Mouse (Mus musculus) erythroblast, embryonic 14.5 days (primary cell): ENCODE data around the gene Cd37. TPM values are rescaled to one million over a fixed set of nuclear protein-coding genes. Genes with fewer than 3 reads are reported as not detected.
A peak's percentile ranks its signal among the peaks of the same experiment; 100 is the strongest.

ENCODE experiments used
- H3K27me3 ChIP-seq: 2 replicates; pipeline ENCODE4 v1.6.1; 2012; ENCODE audit warnings: inconsistent platforms; ENCODE audit not compliant: control insufficient read depth
- H3K36me3 ChIP-seq: 2 replicates; pipeline ENCODE4 v1.6.1; 2012; ENCODE audit warnings: mild to moderate bottlenecking, inconsistent platforms; ENCODE audit not compliant: control insufficient read depth
- H3K4me1 ChIP-seq: 2 replicates; pipeline ENCODE4 v1.6.1; 2012; ENCODE audit warnings: inconsistent platforms; ENCODE audit not compliant: control insufficient read depth
- H3K4me3 ChIP-seq: replicated peaks from 2 replicates; pipeline ENCODE3; 2012; ENCODE audit warnings: moderate library complexity, mild to moderate bottlenecking, inconsistent platforms
- H3K9me3 ChIP-seq: 2 replicates; pipeline ENCODE4 v1.6.1; 2012; ENCODE audit warnings: low read length, inconsistent platforms, mixed read lengths; ENCODE audit not compliant: control insufficient read depth
- GATA1 ChIP-seq: IDR thresholded peaks from 2 replicates; pipeline ENCODE4 v1.6.1; 2012; ENCODE audit warnings: low read length, inconsistent platforms, mixed read lengths
- TAL1 ChIP-seq: IDR thresholded peaks from 3 replicates; pipeline ENCODE4 v1.6.1; 2012; ENCODE audit warnings: low read length, inconsistent platforms, mixed read lengths
- polyA plus RNA-seq: library from polyadenylated mRNA; stranded (reverse); fragments of >175 nt; gene quantifications from 2 replicates; pipeline ENCODE4 v1.2.3, GENCODE M21; 2012

Gene Cd37
- polyA plus RNA-seq, 1 experiment: 0.70 TPM

GRCm38 (mm10) chr7:45229459-45230203, 9.3 kb downstream of the Cd37 start:
- no peak for TF ChIP-seq GATA1
- no peak for TF ChIP-seq TAL1
- Histone ChIP-seq H3K4me3 (no peak overlapping the region), H3K4me1 (peaks cover 20% of the 10 kb centered on the region), H3K36me3 (no peaks in the 10 kb centered on the region; the same call in 1 of the 2 replicates), H3K27me3 (peaks cover 4% of the 10 kb centered on the region; the same call in 1 of the 2 replicates), H3K9me3 (no peaks in the 10 kb centered on the region)

- H3K27me3 ChIP-seq: peaks cover under 1% of the 10 kb centered on the region; the same call in 1 of the 2 replicates
- no peak for TF ChIP-seq GATA1
Observed at GRCm38 (mm10) chr7:45229046-45229445, 9.9 kb downstream of the Cd37 start.

GRCm38 (mm10) chr7:45228548-45228947, 10.4 kb downstream of the Cd37 start:
- H3K9me3 ChIP-seq: no peaks in the 10 kb centered on the region
- no peaks in the 10 kb centered on the region; the same call in 1 of the 2 replicates for H3K36me3 ChIP-seq
- H3K4me1 ChIP-seq: peaks cover 9% of the 10 kb centered on the region
- H3K27me3 ChIP-seq: no peaks in the 10 kb centered on the region
- TF ChIP-seq TAL1: no peak
- TF ChIP-seq GATA1: no peak
- H3K4me3 ChIP-seq: no peak overlapping the region

More at GRCm38 (mm10) chr7:45229046-45229445, 9.9 kb downstream of the Cd37 start:
- Histone ChIP-seq H3K4me3 (no peak overlapping the region), H3K9me3 (no peaks in the 10 kb centered on the region), H3K4me1 (peaks cover 14% of the 10 kb centered on the region), H3K36me3 (no peaks in the 10 kb centered on the region; the same call in 1 of the 2 replicates)

GRCm38 (mm10) chr7:45226421-45226820, 12.5 kb downstream of the Cd37 start:
- no peaks in the 10 kb centered on the region for H3K4me1 ChIP-seq
- H3K9me3 ChIP-seq: no peaks in the 10 kb centered on the region
- no peak for TF ChIP-seq TAL1
- TF ChIP-seq GATA1: no peak
- H3K27me3 ChIP-seq: no peaks in the 10 kb centered on the region
- H3K36me3 ChIP-seq: no peaks in the 10 kb centered on the region; the same call in 1 of the 2 replicates
- H3K4me3 ChIP-seq: no peak overlapping the region

DNA sequence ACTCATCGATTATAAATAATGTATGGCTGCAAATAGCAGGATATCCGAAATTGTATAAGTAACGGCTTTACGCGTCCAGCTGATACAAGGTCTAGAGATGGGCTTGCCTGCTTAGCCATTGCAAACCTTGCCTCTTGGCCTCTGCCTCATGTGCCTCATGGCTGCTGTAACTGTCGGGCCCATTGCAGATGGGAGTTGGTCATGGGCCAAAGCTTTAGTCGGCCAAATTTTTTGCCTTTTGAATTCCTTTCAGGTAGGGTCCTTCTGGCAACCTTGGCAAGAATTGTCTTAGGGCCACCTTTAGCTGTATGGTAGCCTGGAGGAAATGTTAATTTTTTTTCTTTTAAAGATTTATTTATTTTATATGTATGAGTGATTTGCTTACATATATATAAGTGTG, 14.1 kb downstream of the Cd37 start:
- Histone ChIP-seq H3K27me3 (no peaks in the 10 kb centered on the region), H3K36me3 (no peaks in the 10 kb centered on the region; the same call in 1 of the 2 replicates), H3K9me3 (no peaks in the 10 kb centered on the region), H3K4me1 (no peaks in the 10 kb centered on the region), H3K4me3 (no peak overlapping the region)
- TF ChIP-seq TAL1: no peak
- no peak for TF ChIP-seq GATA1

DNA sequence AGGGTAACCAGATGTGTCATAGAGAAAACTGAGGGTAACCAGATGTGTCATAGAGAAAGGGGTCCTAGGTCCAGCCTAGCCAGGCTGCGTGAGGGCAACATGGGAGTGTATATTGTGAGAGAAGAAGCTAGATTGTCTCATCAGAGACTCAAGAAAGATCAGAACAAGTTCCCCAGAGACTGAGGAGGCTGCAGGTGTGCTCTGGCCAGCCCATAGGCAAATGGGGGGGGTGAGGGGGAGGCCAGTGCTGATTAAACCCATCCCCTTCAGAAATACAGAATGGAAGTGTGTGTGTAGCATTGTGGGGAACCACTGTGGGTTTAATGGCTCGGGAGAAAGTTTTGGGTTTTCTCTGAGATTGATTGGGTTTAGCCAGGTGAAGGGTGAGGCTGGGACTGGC, 17.2 kb downstream of the Cd37 start:
- H3K36me3 ChIP-seq: no peaks in the 10 kb centered on the region
- peaks cover 10% of the 10 kb centered on the region for H3K27me3 ChIP-seq
- no peak overlapping the region for H3K4me3 ChIP-seq
- no peaks in the 10 kb centered on the region for H3K9me3 ChIP-seq
- no peaks in the 10 kb centered on the region for H3K4me1 ChIP-seq
- TF ChIP-seq TAL1 (no peak), GATA1 (no peak)

- TF ChIP-seq TAL1 (no peak), GATA1 (no peak)
- peaks cover 13% of the 10 kb centered on the region for H3K4me1 ChIP-seq
- H3K9me3 ChIP-seq: no peaks in the 10 kb centered on the region
- H3K27me3 ChIP-seq: peaks cover 45% of the 10 kb centered on the region
- H3K4me3 ChIP-seq: peak overlapping the region; percentile 37
- no peaks in the 10 kb centered on the region for H3K36me3 ChIP-seq
Observed at GRCm38 (mm10) chr7:45216442-45217183, 22.3 kb downstream of the Cd37 start.

DNA sequence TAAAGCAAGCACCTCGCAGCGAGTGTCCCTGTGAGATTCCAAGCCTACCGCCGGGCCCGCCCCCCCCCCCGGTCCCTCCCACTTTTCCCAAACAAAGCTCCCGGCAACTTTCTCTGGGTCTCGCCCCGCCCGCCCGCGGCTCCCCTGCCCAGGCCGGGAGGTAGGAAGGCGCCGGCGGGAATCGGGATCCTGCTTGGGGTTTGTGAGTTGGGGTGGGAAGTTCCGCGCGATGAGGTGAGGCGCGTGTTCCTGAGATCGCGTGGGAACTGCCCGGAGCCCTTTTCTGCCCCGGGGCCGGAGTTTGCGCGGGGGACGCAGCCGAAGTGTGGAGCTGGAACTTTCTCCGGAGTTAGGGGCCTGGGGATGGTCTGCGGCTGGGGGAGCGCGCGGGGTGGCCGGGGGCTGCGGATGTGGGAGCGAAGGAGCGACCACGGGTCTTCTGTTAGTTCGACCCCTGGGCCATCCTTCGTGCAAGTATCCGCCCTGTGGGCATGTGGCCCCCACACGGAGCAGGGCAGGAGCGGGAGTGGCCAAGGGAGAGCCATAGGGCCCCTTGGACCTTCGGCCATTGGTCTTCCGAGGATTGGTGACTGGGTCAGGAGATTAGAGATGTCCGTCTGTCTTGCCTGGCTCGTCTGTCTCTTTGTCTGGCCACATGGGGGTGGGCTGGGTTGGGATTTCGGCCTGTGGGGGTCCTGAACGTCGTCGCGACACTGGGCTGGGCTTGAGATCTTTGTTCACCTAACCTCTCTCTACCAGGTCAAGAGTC, 23.1 kb downstream of the Cd37 start, which contains the start of gene Tead2:
Tead2 (plus strand) TSS at position 81 of the 769 bp plus-strand sequence.
- Histone ChIP-seq H3K27me3 (peaks cover 53% of the 10 kb centered on the region), H3K4me3 (peak within 1 kb of the TSS; percentile 37), H3K36me3 (no peaks in the 10 kb centered on the region), H3K9me3 (no peaks in the 10 kb centered on the region), H3K4me1 (peaks cover 20% of the 10 kb centered on the region)
- TF ChIP-seq TAL1 (no peak), GATA1 (no peak)

- Histone ChIP-seq H3K9me3 (no peaks in the 10 kb centered on the region), H3K4me3 (no peak overlapping the region), H3K36me3 (no peaks in the 10 kb centered on the region), H3K4me1 (peaks cover 27% of the 10 kb centered on the region), H3K27me3 (peaks cover 59% of the 10 kb centered on the region)
- TF ChIP-seq TAL1 (no peak), GATA1 (no peak)
Observed at GRCm38 (mm10) chr7:45213708-45214107, 25.2 kb downstream of the Cd37 start.
